Mouse (Mus musculus) liver, embryonic 15.5 days (tissue): ENCODE results near the gene Unc13a. TPM values are rescaled to one million over a fixed set of nuclear protein-coding genes. Genes with fewer than 3 reads are reported as not detected.

Experiments used
- ATAC-seq: fragments of 200-750 bp; cut with Nextera tagmentation; 2 replicates; pipeline ENCODE4 v1.8.0; 2017; ENCODE audit warnings: moderate number of reproducible peaks, mild to moderate bottlenecking, moderate library complexity; ENCODE audit not compliant: insufficient read depth
- H3K27ac ChIP-seq: fragments of 300-500 bp; sonication (generic); replicated peaks from 2 replicates; pipeline ENCODE4 v1.5.1; 2015; ENCODE audit warnings: mild to moderate bottlenecking, inconsistent platforms
- H3K27me3 ChIP-seq: fragments of 300-500 bp; sonication (generic); 2 replicates; pipeline ENCODE4 v1.6.1; 2015; ENCODE audit warnings: mild to moderate bottlenecking, inconsistent platforms
- H3K36me3 ChIP-seq: fragments of 300-500 bp; sonication (generic); replicated peaks from 2 replicates; pipeline ENCODE4 v1.6.1; 2015; ENCODE audit warnings: moderate library complexity, mild to moderate bottlenecking, inconsistent platforms
- H3K4me1 ChIP-seq: fragments of 300-500 bp; sonication (generic); replicated peaks from 2 replicates; pipeline ENCODE4 v1.6.1; 2015; ENCODE audit warnings: inconsistent platforms
- H3K4me2 ChIP-seq: fragments of 300-500 bp; sonication (generic); 2 replicates; pipeline ENCODE4 v1.6.1; 2015; ENCODE audit warnings: moderate library complexity, mild to moderate bottlenecking, inconsistent platforms
- H3K4me3 ChIP-seq: fragments of 300-500 bp; sonication (generic); replicated peaks from 2 replicates; pipeline ENCODE4 v1.5.1; 2015; ENCODE audit warnings: mild to moderate bottlenecking, inconsistent platforms
- H3K9ac ChIP-seq: fragments of 300-500 bp; sonication (generic); 2 replicates; pipeline ENCODE4 v1.6.1; 2015; ENCODE audit warnings: moderate library complexity, mild to moderate bottlenecking, inconsistent platforms
- H3K9me3 ChIP-seq: fragments of 300-500 bp; sonication (generic); replicated peaks from 2 replicates; pipeline ENCODE4 v1.6.1; 2016; ENCODE audit warnings: inconsistent platforms
- WGBS: fragments of 180-500 bp; shearing (Covaris S2); methylation state at CpG from one replicate; pipeline ENCODE4 v1.1.7; 2015; ENCODE audit warnings: mixed read lengths; ENCODE audit not compliant: insufficient replicate concordance; 5-methylcytosine and 5-hydroxymethylcytosine counted together
- microRNA-seq: library from miRNA; unstranded; fragments of <30 nt; microRNA quantifications from one replicate; pipeline ENCODE4, GENCODE M21; 2016
- polyA plus RNA-seq: library from polyadenylated mRNA; unstranded; fragments of >200 nt; fragmentation: Nextera tagmentation; extraction: Ambion mirVana; gene quantifications from 2 replicates; pipeline ENCODE4 v1.2.1, GENCODE M21; 2015

The Unc13a gene
- polyA plus RNA-seq, 1 experiment from 2014 or later: 0.20 TPM

DNA sequence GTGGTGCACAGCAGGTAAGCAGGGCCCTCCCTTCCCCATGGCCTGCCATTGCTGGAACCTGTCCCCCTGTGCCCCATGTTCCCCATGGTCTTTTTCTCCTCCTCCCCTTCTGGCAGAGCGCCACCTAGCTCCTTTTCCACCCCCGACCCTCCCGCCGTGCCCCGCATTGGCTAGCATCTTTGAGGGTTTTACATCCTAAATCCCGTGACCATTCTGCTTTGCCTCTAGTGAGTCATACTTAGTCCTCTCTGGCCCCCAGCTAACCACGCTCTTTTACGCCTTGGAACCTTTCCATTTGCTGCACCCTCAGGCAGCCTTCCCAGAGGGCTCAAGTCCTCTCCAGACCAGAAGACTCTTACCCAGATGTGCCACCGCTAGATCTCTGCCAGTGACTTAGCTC is 91.4 kb downstream of the Unc13a start:
- H3K4me2 ChIP-seq: no peak overlapping the region
- no peak overlapping the region for H3K27ac ChIP-seq
- no peak overlapping the region for H3K4me3 ChIP-seq
- H3K9ac ChIP-seq: no peak overlapping the region
- no peaks in the 10 kb centered on the region for H3K4me1 ChIP-seq
- no peaks in the 10 kb centered on the region for H3K9me3 ChIP-seq
- H3K36me3 ChIP-seq: no peaks in the 10 kb centered on the region
- WGBS: 69% methylated on average over 9 of the region's 9 CpGs
- no peak for ATAC-seq
- no peaks in the 10 kb centered on the region for H3K27me3 ChIP-seq

DNA sequence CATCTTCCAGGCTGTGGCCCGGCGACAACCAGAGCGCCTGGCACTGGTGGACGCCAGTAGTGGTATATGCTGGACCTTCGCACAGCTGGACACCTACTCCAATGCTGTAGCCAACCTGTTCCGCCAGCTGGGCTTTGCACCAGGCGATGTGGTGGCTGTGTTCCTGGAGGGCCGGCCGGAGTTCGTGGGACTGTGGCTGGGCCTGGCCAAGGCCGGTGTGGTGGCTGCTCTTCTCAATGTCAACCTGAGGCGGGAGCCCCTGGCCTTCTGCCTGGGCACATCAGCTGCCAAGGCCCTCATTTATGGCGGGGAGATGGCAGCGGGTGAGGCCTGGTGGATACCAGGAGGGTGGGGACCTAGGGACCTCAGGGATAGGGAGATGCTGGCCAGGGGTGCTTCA is 92.1 kb downstream of the Unc13a start:
- ATAC-seq: no peak
- H3K4me2 ChIP-seq: no peak overlapping the region
- H3K27ac ChIP-seq: no peak overlapping the region
- 78% methylated on average over 14 of the region's 14 CpGs for WGBS
- H3K9ac ChIP-seq: no peak overlapping the region
- no peaks in the 10 kb centered on the region for H3K4me1 ChIP-seq
- H3K4me3 ChIP-seq: no peak overlapping the region
- no peaks in the 10 kb centered on the region for H3K27me3 ChIP-seq
- H3K9me3 ChIP-seq: no peaks in the 10 kb centered on the region
- no peaks in the 10 kb centered on the region for H3K36me3 ChIP-seq

DNA sequence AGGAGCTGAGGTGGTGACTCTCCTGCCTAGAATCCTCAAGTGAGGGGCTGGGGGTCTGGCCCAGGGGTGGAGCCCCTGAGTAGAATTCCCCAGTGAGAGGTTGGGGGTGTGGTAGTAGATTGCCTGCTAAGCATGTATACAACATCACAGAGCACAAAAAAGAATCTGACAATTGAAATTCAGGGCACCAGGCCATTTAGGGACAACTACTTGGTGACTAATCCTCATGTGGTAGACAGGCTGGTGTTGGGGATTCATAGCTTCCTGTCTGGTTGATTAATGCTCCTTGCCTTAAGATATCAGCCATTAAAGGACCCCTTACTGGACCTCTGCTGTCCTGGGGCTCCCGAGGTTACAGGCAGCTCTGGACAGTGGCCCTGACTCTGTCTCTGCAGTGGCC is 92.5 kb downstream of the Unc13a start:
- WGBS: 50% methylated on average over 1 of the region's 1 CpGs
- Histone ChIP-seq H3K9me3 (no peaks in the 10 kb centered on the region), H3K36me3 (no peaks in the 10 kb centered on the region), H3K27me3 (no peaks in the 10 kb centered on the region), H3K27ac (no peak overlapping the region), H3K4me2 (no peak overlapping the region), H3K4me1 (no peaks in the 10 kb centered on the region), H3K4me3 (no peak overlapping the region), H3K9ac (no peak overlapping the region)
- ATAC-seq: no peak

DNA sequence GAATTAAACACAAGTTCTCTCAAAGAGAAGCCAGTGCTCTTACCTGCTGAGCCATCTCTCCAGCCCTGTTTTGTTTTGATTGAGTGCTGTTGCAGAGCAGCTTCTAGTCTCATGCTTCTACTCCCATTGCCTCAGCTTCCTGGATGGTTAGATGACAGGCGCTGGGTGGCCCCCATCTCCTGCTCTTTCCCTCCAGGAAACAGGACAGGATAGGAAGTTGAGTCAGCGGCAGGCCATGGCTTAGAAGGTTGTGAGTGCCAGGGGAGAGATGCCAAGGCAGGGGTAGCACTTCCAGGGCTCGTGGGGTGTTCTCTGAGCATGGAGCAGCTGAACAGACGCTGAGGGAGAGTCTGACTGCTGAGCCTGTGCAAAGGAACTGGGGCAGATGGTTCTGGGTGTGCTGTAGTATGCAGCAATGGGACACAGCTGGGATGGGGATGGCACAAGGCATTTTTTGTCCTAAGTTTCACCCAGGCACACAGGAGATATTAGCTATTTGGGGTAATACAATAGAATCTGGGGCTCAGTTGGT is 93.6 kb downstream of the Unc13a start:
- no peaks in the 10 kb centered on the region for H3K36me3 ChIP-seq
- no peak for ATAC-seq
- H3K27ac ChIP-seq: no peak overlapping the region
- no peaks in the 10 kb centered on the region for H3K9me3 ChIP-seq
- H3K4me1 ChIP-seq: no peaks in the 10 kb centered on the region
- H3K4me3 ChIP-seq: no peak overlapping the region
- H3K4me2 ChIP-seq: no peak overlapping the region
- 36% methylated on average over 4 of the region's 4 CpGs for WGBS
- H3K9ac ChIP-seq: no peak overlapping the region
- H3K27me3 ChIP-seq: no peaks in the 10 kb centered on the region

DNA sequence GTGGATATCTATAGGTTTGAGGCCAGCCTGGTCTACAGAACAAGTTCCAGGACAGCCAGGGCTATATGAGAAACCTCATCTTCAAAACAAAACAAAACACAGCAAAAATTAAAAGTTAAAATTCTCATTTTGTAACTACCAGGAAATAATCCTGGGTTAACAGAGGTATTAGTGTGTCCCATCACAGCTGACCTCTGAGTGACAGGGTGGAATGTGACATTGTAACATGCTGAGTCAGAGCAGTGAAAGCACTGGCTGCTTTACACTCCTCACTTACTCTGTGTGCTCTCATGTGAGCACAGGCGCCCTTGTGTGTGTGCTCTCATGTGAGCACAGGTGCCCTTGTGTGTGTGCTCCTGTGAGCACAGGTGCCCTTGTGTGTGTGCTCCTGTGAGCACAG is 96.5 kb downstream of the Unc13a start:
- ATAC-seq: no peak
- H3K36me3 ChIP-seq: no peaks in the 10 kb centered on the region
- no peak overlapping the region for H3K4me3 ChIP-seq
- no peak overlapping the region for H3K9ac ChIP-seq
- no peak overlapping the region for H3K27ac ChIP-seq
- peaks cover 14% of the 10 kb centered on the region for H3K27me3 ChIP-seq
- 33% methylated on average over 1 of the region's 1 CpGs for WGBS
- peaks cover 13% of the 10 kb centered on the region for H3K4me1 ChIP-seq
- H3K4me2 ChIP-seq: no peak overlapping the region
- no peaks in the 10 kb centered on the region for H3K9me3 ChIP-seq

DNA sequence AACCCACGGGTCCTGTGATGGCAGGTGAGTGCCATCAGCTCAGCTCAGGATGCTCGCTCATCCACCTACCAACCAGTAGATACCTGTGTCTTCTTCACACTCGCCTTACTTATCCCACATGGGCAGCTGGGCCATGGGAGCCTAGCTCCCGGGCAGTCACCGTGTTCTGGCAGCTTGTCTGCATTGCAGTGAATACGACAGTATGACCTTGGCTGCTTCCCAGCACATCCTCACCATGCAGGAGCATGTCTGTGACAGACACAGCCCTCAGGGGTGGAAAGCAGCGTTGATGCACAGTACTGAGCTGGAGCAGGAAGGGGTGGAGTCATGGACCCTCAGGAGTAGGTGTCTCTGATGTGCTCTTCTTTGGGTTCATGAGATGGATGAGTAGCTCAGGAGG is 97.1 kb downstream of the Unc13a start:
- no peak overlapping the region for H3K9ac ChIP-seq

More for the DNA sequence above, 97.1 kb downstream of the Unc13a start:
- no peak overlapping the region for H3K4me3 ChIP-seq
- no peaks in the 10 kb centered on the region for H3K9me3 ChIP-seq
- H3K36me3 ChIP-seq: no peaks in the 10 kb centered on the region
- H3K27me3 ChIP-seq: peaks cover 20% of the 10 kb centered on the region
- H3K27ac ChIP-seq: no peak overlapping the region
- 62% methylated on average over 7 of the region's 7 CpGs for WGBS
- ATAC-seq: no peak
- no peak overlapping the region for H3K4me2 ChIP-seq
- peaks cover 19% of the 10 kb centered on the region for H3K4me1 ChIP-seq

Small RNA genes within 50 kb of the gene (microRNA-seq; reads per million reads assigned to microRNA genes)
- gene Mir6769b: not detected

Other genes with a start within 250 kb of the Unc13a start
- gene Abhd8, start 208.1 kb downstream of the Unc13a start, polyA plus RNA-seq: 9.1 and 9.2 TPM in 2 replicates
- gene Mrpl34, start 206.8 kb downstream of the Unc13a start, polyA plus RNA-seq: 81.2 and 96.6 TPM in 2 replicates
- 38.3 and 42.6 TPM in 2 replicates for gene Dda1, start 202.6 kb downstream of the Unc13a start, polyA plus RNA-seq
- gene Ano8, start 185.8 kb downstream of the Unc13a start, polyA plus RNA-seq: 0.15 and 0.20 TPM in 2 replicates
- gene Gtpbp3, start 183.7 kb downstream of the Unc13a start, polyA plus RNA-seq: 4.2 and 5.1 TPM in 2 replicates
- 22.4 and 23.9 TPM in 2 replicates for gene Plvap, start 160.0 kb downstream of the Unc13a start, polyA plus RNA-seq
- gene Ccdc194, start 146.0 kb downstream of the Unc13a start, polyA plus RNA-seq: 0.06 and 0.14 TPM in 2 replicates
- gene Bst2, start 134.3 kb downstream of the Unc13a start, polyA plus RNA-seq: 35.3 and 37.3 TPM in 2 replicates
- 31.6 and 35.2 TPM in 2 replicates for gene Mvb12a, start 128.8 kb downstream of the Unc13a start, polyA plus RNA-seq
- gene Tmem221, start 112.9 kb downstream of the Unc13a start, polyA plus RNA-seq: 0.50 and 0.94 TPM in 2 replicates
- gene Nxnl1, start 105.2 kb downstream of the Unc13a start, polyA plus RNA-seq: 0.09 TPM in 1 of 2 replicates, not detected in the other
- gene Slc27a1, start 102.9 kb downstream of the Unc13a start, polyA plus RNA-seq: 2.3 and 3.0 TPM in 2 replicates
- 90.7 and 92.8 TPM in 2 replicates for gene Pgls, start 79.6 kb downstream of the Unc13a start, polyA plus RNA-seq
- gene Fam129c, start 74.1 kb downstream of the Unc13a start, polyA plus RNA-seq: 0.99 and 1.4 TPM in 2 replicates
- gene Colgalt1, start 60.8 kb downstream of the Unc13a start, polyA plus RNA-seq: 23.0 and 25.6 TPM in 2 replicates
- 6.4 and 6.9 TPM in 2 replicates for gene Jak3, start 4.5 kb upstream of the Unc13a start, polyA plus RNA-seq
- 2.2 and 3.0 TPM in 2 replicates for gene Insl3, start 17.5 kb upstream of the Unc13a start, polyA plus RNA-seq
- 4.1 and 5.2 TPM in 2 replicates for gene B3gnt3, start 30.0 kb upstream of the Unc13a start, polyA plus RNA-seq
- gene Fcho1, start 54.0 kb upstream of the Unc13a start, polyA plus RNA-seq: 23.0 and 25.0 TPM in 2 replicates
- gene Zfp709, start 210.3 kb upstream of the Unc13a start, polyA plus RNA-seq: 1.8 and 1.9 TPM in 2 replicates
- gene Zfp882, start 236.9 kb upstream of the Unc13a start, polyA plus RNA-seq: 0.94 and 1.1 TPM in 2 replicates
- 7.8 and 8.6 TPM in 2 replicates for gene Zfp617, start 236.9 kb upstream of the Unc13a start, polyA plus RNA-seq